In the genomic region with DNA sequence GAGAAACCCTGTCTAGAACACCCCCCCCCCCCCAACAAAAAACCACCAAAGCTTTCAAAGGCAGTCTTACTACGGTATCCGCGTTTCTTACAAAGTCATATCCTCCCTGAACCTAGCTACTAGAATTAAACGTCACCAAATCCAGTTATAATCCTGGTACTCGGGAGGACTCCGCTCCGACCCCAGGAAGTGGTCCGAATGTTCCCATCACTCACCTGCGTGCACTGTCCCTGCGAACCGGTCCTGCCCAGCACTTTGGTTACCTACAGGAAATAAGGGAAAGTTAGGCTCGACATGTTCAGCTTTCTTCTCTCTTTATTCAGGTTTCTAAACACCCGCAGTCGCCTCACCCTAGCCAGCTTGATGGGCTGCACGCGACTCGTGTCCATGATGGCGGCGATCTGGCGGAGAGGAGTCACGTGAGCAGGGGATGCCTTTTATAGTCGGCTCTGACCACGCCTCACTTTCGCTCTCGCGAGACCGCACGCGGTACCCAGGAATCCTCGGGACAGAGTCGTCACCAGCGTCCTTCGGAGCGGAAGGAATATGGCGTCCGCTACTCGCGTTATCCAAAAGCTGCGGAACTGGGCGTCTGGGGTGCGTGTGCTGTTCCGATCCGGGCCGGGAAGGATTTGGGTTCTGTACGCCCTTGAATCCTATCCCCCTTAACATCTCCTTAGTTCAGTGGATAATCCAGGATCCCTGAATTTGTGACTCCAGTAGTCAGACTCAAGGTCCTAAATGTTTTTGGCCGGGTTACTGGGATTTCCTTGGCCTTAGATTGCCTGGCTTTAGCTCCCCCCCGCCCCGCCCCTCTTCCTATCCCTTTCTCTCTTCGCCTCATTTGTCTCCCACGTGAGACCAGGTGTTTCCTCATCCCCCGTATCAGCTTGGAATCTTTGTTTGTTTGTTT, we compare ENCODE assay signal across 7 mouse cellular contexts. TPM values are rescaled to one million over a fixed set of nuclear protein-coding genes. Genes with fewer than 3 reads are reported as not detected.
DNase-seq lines count a peak whose midpoint lies in the region; ATAC-seq and TF ChIP-seq lines count a peak whose summit lies in the region.

Gene Rps28 (minus strand): TSS at position 479 of the 913 bp plus-strand sequence.
Gene Ndufa7 (plus strand): TSS at position 489 of the 913 bp plus-strand sequence.

- H3K4me2 ChIP-seq in embryonic facial prominence, embryonic 12.5 days (replicated peaks), result peak within 1 kb of the TSS; percentile 95
- peak within 1 kb of the TSS; percentile 79 for H3K4me2 ChIP-seq in limb, embryonic 12.5 days
- peak within 1 kb of the TSS; percentile 84 for H3K4me2 ChIP-seq in midbrain, embryonic 15.5 days

- H3K27ac ChIP-seq in embryonic facial prominence, embryonic 12.5 days, result peak within 1 kb of the TSS; percentile 89
- peak within 1 kb of the TSS; percentile 84 for H3K27ac ChIP-seq in kidney, adult 2 months (ENCODE audit: insufficient read depth, low read depth, low read length)
- peak within 1 kb of the TSS; percentile 92 for H3K27ac ChIP-seq in limb, embryonic 12.5 days
- H3K27ac ChIP-seq in midbrain, embryonic 15.5 days, result peak within 1 kb of the TSS; percentile 83
- H3K27ac ChIP-seq in spleen, adult 2 months (ENCODE audit: insufficient read depth, low read length), result peak within 1 kb of the TSS; percentile 59; the same call in 1 of the 2 replicates

- peak; percentile 95 for TF ChIP-seq POLR2A in kidney, adult 2 months (IDR thresholded peaks at IDR 0.05; ENCODE audit: low read depth, low read length)
- no peak; the same call in none of the 2 replicates for TF ChIP-seq POLR2A in spleen, adult 2 months (IDR thresholded peaks at IDR 0.05; ENCODE audit: low read depth, low read length)

- peak within 1 kb of the TSS; percentile 80 for H3K4me3 ChIP-seq in embryonic facial prominence, embryonic 12.5 days
- H3K4me3 ChIP-seq in kidney, adult 2 months (ENCODE audit: insufficient read depth, low read depth, low read length), result peak within 1 kb of the TSS; percentile 77
- peak within 1 kb of the TSS; percentile 77 for H3K4me3 ChIP-seq in limb, embryonic 12.5 days (replicated peaks)
- peak within 1 kb of the TSS; percentile 91 for H3K4me3 ChIP-seq in midbrain, embryonic 15.5 days
- H3K4me3 ChIP-seq in spleen, adult 2 months (ENCODE audit: extremely low read depth, insufficient read depth, insufficient read length), result peak within 1 kb of the TSS; percentile 85

- peak within 1 kb of the TSS; percentile 88 for H3K9ac ChIP-seq in embryonic facial prominence, embryonic 12.5 days
- H3K9ac ChIP-seq in limb, embryonic 12.5 days (replicated peaks), result peak within 1 kb of the TSS; percentile 85
- peak within 1 kb of the TSS; percentile 78 for H3K9ac ChIP-seq in midbrain, embryonic 15.5 days

- no peak for TF ChIP-seq CTCF in kidney, adult 2 months (conservative IDR thresholded peaks at IDR 0.05; ENCODE audit: insufficient read depth, insufficient read length, low read depth, low read length)
- TF ChIP-seq CTCF in spleen, adult 2 months (IDR thresholded peaks at IDR 0.05; ENCODE audit: extremely low read depth, insufficient read depth, insufficient read length, insufficient replicate concordance), result no peak

- peak; percentile 86 for ATAC-seq in embryonic facial prominence, embryonic 12.5 days (ENCODE audit: insufficient number of reproducible peaks, insufficient read depth, low FRiP score, low TSS enrichment)
- peak; percentile 84 for ATAC-seq in limb, embryonic 12.5 days (ENCODE audit: insufficient number of reproducible peaks, insufficient read depth, low FRiP score, low TSS enrichment, low read depth)
- ATAC-seq in midbrain, embryonic 15.5 days (replicated peaks), result peak; percentile 94

- under 1% methylated on average over 51 of the region's 51 CpGs for WGBS in embryonic facial prominence, embryonic 12.5 days
- WGBS in kidney, adult 2 months, result under 1% methylated on average over 51 of the region's 51 CpGs
- under 1% methylated on average over 51 of the region's 51 CpGs for WGBS in limb, embryonic 12.5 days
- under 1% methylated on average over 51 of the region's 51 CpGs for WGBS in midbrain, embryonic 15.5 days
- WGBS in spleen, adult 2 months, result under 1% methylated on average over 51 of the region's 51 CpGs

- peaks cover 55% of the 10 kb centered on the region for H3K36me3 ChIP-seq in embryonic facial prominence, embryonic 12.5 days
- peaks cover 2% of the 10 kb centered on the region; the same call in 1 of the 2 replicates for H3K36me3 ChIP-seq in kidney, adult 2 months (ENCODE audit: control insufficient read depth, insufficient read depth, low read length)
- H3K36me3 ChIP-seq in limb, embryonic 12.5 days, result peaks cover 67% of the 10 kb centered on the region
- peaks cover 19% of the 10 kb centered on the region for H3K36me3 ChIP-seq in midbrain, embryonic 15.5 days (replicated peaks)
- H3K36me3 ChIP-seq in spleen, adult 2 months (ENCODE audit: control insufficient read depth, insufficient read depth, low read length), result peaks cover 15% of the 10 kb centered on the region

- no peaks in the 10 kb centered on the region for H3K9me3 ChIP-seq in embryonic facial prominence, embryonic 12.5 days
- no peaks in the 10 kb centered on the region for H3K9me3 ChIP-seq in limb, embryonic 12.5 days
- no peaks in the 10 kb centered on the region for H3K9me3 ChIP-seq in midbrain, embryonic 15.5 days

- DNase-seq in adrenal gland, postnatal 25 days, result peak; percentile 95
- DNase-seq in heart, adult 18-20 months, result peak; percentile 99 to 100
- peak; percentile 99 for DNase-seq in kidney, adult 2 months
- peak; percentile 94 to 95 for DNase-seq in spleen, adult 2 months (ENCODE audit: low read depth in 1 of 2, low spot score in 2 of 2)

- H3K27me3 ChIP-seq in embryonic facial prominence, embryonic 12.5 days, result no peaks in the 10 kb centered on the region
- H3K27me3 ChIP-seq in kidney, adult 2 months (replicated peaks; ENCODE audit: control insufficient read depth, insufficient read depth, low read length), result no peaks in the 10 kb centered on the region
- H3K27me3 ChIP-seq in limb, embryonic 12.5 days, result no peaks in the 10 kb centered on the region
- no peaks in the 10 kb centered on the region for H3K27me3 ChIP-seq in midbrain, embryonic 15.5 days (replicated peaks)
- no peaks in the 10 kb centered on the region for H3K27me3 ChIP-seq in spleen, adult 2 months (ENCODE audit: control insufficient read depth, insufficient read depth, low read length)

- H3K4me1 ChIP-seq in embryonic facial prominence, embryonic 12.5 days, result peaks cover 21% of the 10 kb centered on the region
- peaks cover 22% of the 10 kb centered on the region for H3K4me1 ChIP-seq in kidney, adult 2 months (ENCODE audit: control insufficient read depth, insufficient read depth, low read length)
- peaks cover 26% of the 10 kb centered on the region for H3K4me1 ChIP-seq in limb, embryonic 12.5 days (replicated peaks)
- peaks cover 49% of the 10 kb centered on the region for H3K4me1 ChIP-seq in midbrain, embryonic 15.5 days
- H3K4me1 ChIP-seq in spleen, adult 2 months (ENCODE audit: control insufficient read depth, insufficient read depth, insufficient read length), result peaks cover 9% of the 10 kb centered on the region; the same call in 1 of the 2 replicates

RNA-seq across cellular contexts. Expression of gene Rps28, which starts in this region (rescaled TPM):
- total RNA-seq in adrenal gland, postnatal 25 days (2021), result 1,302 and 1,448 TPM in 2 replicates
- polyA plus RNA-seq in embryonic facial prominence, embryonic 12.5 days (2016; fragmentation: Nextera tagmentation; extraction: Ambion mirVana), result 875 and 894 TPM in 2 replicates
- total RNA-seq in heart, adult 18-20 months (2021), result 100 to 1,000 TPM; 702 to 791 TPM
- 620 and 1,023 TPM in 2 replicates for polyA plus RNA-seq in kidney, adult 2 months (2012; rRNA removed)
- 1,001 and 1,020 TPM in 2 replicates for polyA plus RNA-seq in limb, embryonic 12.5 days (2016; fragmentation: Nextera tagmentation; extraction: Ambion mirVana)
- polyA plus RNA-seq in midbrain, embryonic 15.5 days (2015; fragmentation: Nextera tagmentation; extraction: Ambion mirVana), result 476 TPM in 2 replicates
- polyA plus RNA-seq in spleen, adult 2 months (2012; rRNA removed), result 746 and 860 TPM in 2 replicates

RNA-seq across cellular contexts. Expression of gene Ndufa7, which starts in this region (rescaled TPM):
- total RNA-seq in adrenal gland, postnatal 25 days (2021), result 475 and 496 TPM in 2 replicates
- 421 and 479 TPM in 2 replicates for polyA plus RNA-seq in embryonic facial prominence, embryonic 12.5 days (2016; fragmentation: Nextera tagmentation; extraction: Ambion mirVana)
- 100 to 1,000 TPM; 645 to 655 TPM for total RNA-seq in heart, adult 18-20 months (2021)
- polyA plus RNA-seq in kidney, adult 2 months (2012; rRNA removed), result 672 and 745 TPM in 2 replicates
- polyA plus RNA-seq in limb, embryonic 12.5 days (2016; fragmentation: Nextera tagmentation; extraction: Ambion mirVana), result 458 and 462 TPM in 2 replicates
- 467 and 476 TPM in 2 replicates for polyA plus RNA-seq in midbrain, embryonic 15.5 days (2015; fragmentation: Nextera tagmentation; extraction: Ambion mirVana)
- 158 and 201 TPM in 2 replicates for polyA plus RNA-seq in spleen, adult 2 months (2012; rRNA removed)

Comparison
In these comparisons a context has a peak if more than half of its experiments do, and no peak if none do; other contexts are left out.
1. Peak in every context shown above with its lines: DNase-seq, ATAC-seq, H3K4me3 ChIP-seq and H3K27ac ChIP-seq.